Mouse (Mus musculus) MEL (cell line): ENCODE measurements around the gene Mpig6b. TPM values are rescaled to one million over a fixed set of nuclear protein-coding genes. Genes with fewer than 3 reads are reported as not detected.

Experiments used
- DNase-seq: peaks from one replicate; pipeline ENCODE4 v3.0.0; 2011; ENCODE audit warnings: low read depth, low spot score
- H3K27ac ChIP-seq: 2 replicates; pipeline ENCODE4 v1.5.1; 2012; ENCODE audit warnings: low read depth, mild to moderate bottlenecking, control low read depth, low read length, moderate library complexity; ENCODE audit not compliant: control insufficient read depth
- H3K27me3 ChIP-seq, 2 experiments: fragments of 150-350 bp in 1 of 2; sonication (generic) in 1 of 2; 2 replicates each; pipeline ENCODE4 v1.6.1; 2012; ENCODE audit warnings: low read length in 2 of 2, mild to moderate bottlenecking in 2 of 2, improper control_type of control experiment in 1 of 2, moderate library complexity in 1 of 2; ENCODE audit not compliant: insufficient read depth in 2 of 2, control insufficient read depth in 1 of 2
- H3K36me3 ChIP-seq, 2 experiments: 2 replicates each; pipeline ENCODE4 v1.6.1; 2012 to 2014; ENCODE audit warnings: low read length in 2 of 2, improper control_type of control experiment in 1 of 2, inconsistent platforms in 1 of 2, mild to moderate bottlenecking in 1 of 2; ENCODE audit not compliant: insufficient read depth in 2 of 2, control insufficient read depth in 1 of 2
- H3K4me1 ChIP-seq, 2 experiments: fragments of 150-350 bp in 1 of 2; sonication (generic) in 1 of 2; 2 replicates each; pipeline ENCODE4 v1.6.1; 2012; ENCODE audit warnings: low read length in 2 of 2, improper control_type of control experiment in 1 of 2, mild to moderate bottlenecking in 1 of 2; ENCODE audit not compliant: insufficient read depth in 2 of 2, control insufficient read depth in 1 of 2
- H3K4me3 ChIP-seq, 2 experiments: fragments of 150-350 bp in 1 of 2; sonication (generic) in 1 of 2; 2 replicates each; pipeline ENCODE4 v1.5.1; 2012; ENCODE audit warnings: low read depth in 2 of 2, low read length in 2 of 2, mild to moderate bottlenecking in 2 of 2, moderate library complexity in 2 of 2, control low read depth in 1 of 2, improper control_type of control experiment in 1 of 2; ENCODE audit not compliant: control insufficient read depth in 1 of 2, insufficient read depth in 1 of 2
- H3K79me2 ChIP-seq: 2 replicates; pipeline ENCODE4 v1.6.1; 2012; ENCODE audit warnings: mild to moderate bottlenecking, low read length, moderate library complexity; ENCODE audit not compliant: control insufficient read depth, poor library complexity, insufficient read depth
- H3K9ac ChIP-seq: 2 replicates; pipeline ENCODE4 v1.6.1; 2012; ENCODE audit warnings: low read depth, mild to moderate bottlenecking, control low read depth, low read length, moderate library complexity; ENCODE audit not compliant: control insufficient read depth, poor library complexity, severe bottlenecking
- H3K9me3 ChIP-seq: fragments of 150-350 bp; sonication (generic); replicated peaks from 2 replicates; pipeline ENCODE4 v1.6.1; 2012; ENCODE audit warnings: mild to moderate bottlenecking, low read length, improper control_type of control experiment, moderate library complexity; ENCODE audit not compliant: insufficient read depth
- CTCF ChIP-seq, 3 experiments: IDR thresholded peaks in 2 of 3; conservative IDR thresholded peaks in 1 of 3; 2 replicates each; pipeline ENCODE4 v1.5.1; 2011 to 2012; ENCODE audit warnings: low read length in 3 of 3, low read depth in 2 of 3, mild to moderate bottlenecking in 2 of 3, improper control_type of control experiment in 1 of 3, inconsistent platforms in 1 of 3, mixed read lengths in 1 of 3, moderate library complexity in 1 of 3; ENCODE audit not compliant: control insufficient read depth in 1 of 3, insufficient read depth in 1 of 3, poor library complexity in 1 of 3, severe bottlenecking in 1 of 3
- E2F4 ChIP-seq: IDR thresholded peaks from 2 replicates; pipeline ENCODE4 v1.6.1; 2011; ENCODE audit warnings: low read depth, low read length, improper control_type of control experiment, borderline replicate concordance
- ELF1 ChIP-seq: IDR thresholded peaks from 2 replicates; pipeline ENCODE4 v1.6.1; 2014; ENCODE audit warnings: low read depth, mild to moderate bottlenecking, inconsistent platforms, low read length, improper control_type of control experiment, moderate library complexity
- ETS1 ChIP-seq: IDR thresholded peaks from 2 replicates; pipeline ENCODE4 v1.6.1; 2012; ENCODE audit warnings: low read depth, mild to moderate bottlenecking, inconsistent platforms, low read length, improper control_type of control experiment, moderate library complexity
- GATA1 ChIP-seq: IDR thresholded peaks from 2 replicates; pipeline ENCODE4 v1.6.1; 2011; ENCODE audit warnings: low read depth, low read length, improper control_type of control experiment
- HCFC1 ChIP-seq: IDR thresholded peaks from 2 replicates; pipeline ENCODE4 v1.6.1; 2012; ENCODE audit warnings: low read depth, mild to moderate bottlenecking, inconsistent platforms, low read length, improper control_type of control experiment, moderate library complexity
- MAFK ChIP-seq: IDR thresholded peaks from 2 replicates; pipeline ENCODE4 v1.6.1; 2011; ENCODE audit warnings: low read depth, mild to moderate bottlenecking, low read length, improper control_type of control experiment, borderline replicate concordance
- MAX ChIP-seq: IDR thresholded peaks from 2 replicates; pipeline ENCODE4 v1.6.1; 2011; ENCODE audit warnings: low read length, improper control_type of control experiment
- MEF2A ChIP-seq: IDR thresholded peaks from 2 replicates; pipeline ENCODE4 v1.6.1; 2014; ENCODE audit warnings: low read depth, mild to moderate bottlenecking, inconsistent platforms, low read length, improper control_type of control experiment; ENCODE audit not compliant: poor library complexity, insufficient replicate concordance, severe bottlenecking; ENCODE audit errors: extremely low read depth
- MXI1 ChIP-seq: IDR thresholded peaks from 2 replicates; pipeline ENCODE4 v1.6.1; 2011; ENCODE audit warnings: mild to moderate bottlenecking, low read depth, low read length, improper control_type of control experiment
- MYB ChIP-seq: IDR thresholded peaks from 2 replicates; pipeline ENCODE4 v1.6.1; 2011; ENCODE audit warnings: mild to moderate bottlenecking, low read depth, low read length, improper control_type of control experiment
- MYC ChIP-seq: IDR thresholded peaks from 2 replicates; pipeline ENCODE4 v1.6.1; 2011; ENCODE audit warnings: low read depth, mild to moderate bottlenecking, low read length, improper control_type of control experiment, moderate library complexity
- NELFE ChIP-seq: IDR thresholded peaks from 2 replicates; pipeline ENCODE4 v1.6.1; 2011; ENCODE audit warnings: low read depth, low read length, improper control_type of control experiment
- POLR2A ChIP-seq, 2 experiments: IDR thresholded peaks; 2 replicates each; pipeline ENCODE4 v1.6.1; 2011 to 2012; ENCODE audit warnings: low read length in 2 of 2, mild to moderate bottlenecking in 2 of 2, control low read depth in 1 of 2, improper control_type of control experiment in 1 of 2, low read depth in 1 of 2, moderate library complexity in 1 of 2; ENCODE audit not compliant: control insufficient read depth in 1 of 2, insufficient read depth in 1 of 2, poor library complexity in 1 of 2
- POLR2AphosphoS5 ChIP-seq: IDR thresholded peaks from 2 replicates; pipeline ENCODE4 v1.6.1; 2012; ENCODE audit warnings: low read depth, borderline replicate concordance, mild to moderate bottlenecking, inconsistent platforms, low read length, moderate library complexity, mixed read lengths
- RCOR1 ChIP-seq: IDR thresholded peaks from 2 replicates; pipeline ENCODE4 v1.6.1; 2012; ENCODE audit warnings: low read depth, mild to moderate bottlenecking, inconsistent platforms, low read length, improper control_type of control experiment
- SIN3A ChIP-seq: IDR thresholded peaks from 2 replicates; pipeline ENCODE4 v1.6.1; 2012; ENCODE audit warnings: low read length, improper control_type of control experiment, inconsistent platforms
- TAL1 ChIP-seq: IDR thresholded peaks from 2 replicates; pipeline ENCODE4 v1.6.1; 2012; ENCODE audit warnings: mild to moderate bottlenecking, inconsistent platforms, low read length, moderate library complexity, mixed read lengths
- TBP ChIP-seq: IDR thresholded peaks from 2 replicates; pipeline ENCODE4 v1.8.0; 2011; ENCODE audit warnings: low read depth, low read length, improper control_type of control experiment
- TCF12 ChIP-seq: IDR thresholded peaks from 2 replicates; pipeline ENCODE4 v1.6.1; 2014; ENCODE audit warnings: low read depth, mild to moderate bottlenecking, inconsistent platforms, low read length, improper control_type of control experiment, moderate library complexity
- UBTF ChIP-seq: IDR thresholded peaks from 2 replicates; pipeline ENCODE4 v1.6.1; 2012; ENCODE audit warnings: low read depth, mild to moderate bottlenecking, inconsistent platforms, low read length, improper control_type of control experiment, moderate library complexity, borderline replicate concordance; ENCODE audit not compliant: insufficient read depth
- USF1 ChIP-seq: IDR thresholded peaks from 2 replicates; pipeline ENCODE4 v1.6.1; 2014; ENCODE audit warnings: low read depth, mild to moderate bottlenecking, inconsistent platforms, low read length, improper control_type of control experiment, moderate library complexity
- USF2 ChIP-seq, 2 experiments: IDR thresholded peaks; 2 replicates each; pipeline ENCODE4 v1.6.1; 2011 to 2012; ENCODE audit warnings: improper control_type of control experiment in 2 of 2, low read length in 2 of 2, borderline replicate concordance in 1 of 2, inconsistent platforms in 1 of 2, low read depth in 1 of 2, mild to moderate bottlenecking in 1 of 2; ENCODE audit not compliant: insufficient read depth in 1 of 2
- ZC3H11A ChIP-seq: IDR thresholded peaks from 2 replicates; pipeline ENCODE4 v1.6.1; 2012; ENCODE audit warnings: low read depth, mild to moderate bottlenecking, inconsistent platforms, low read length, improper control_type of control experiment
- polyA plus RNA-seq, 2 experiments: library from polyadenylated mRNA; stranded (reverse) in 1 of 2; unstranded in 1 of 2; fragments of >175 nt in 1 of 2; fragments of >200 nt in 1 of 2; gene quantifications; 2 replicates each; pipeline versions ENCODE4 v1.2.1 to v1.2.4; 2012; ENCODE audit warnings: low replicate concordance in 2 of 2, low read depth in 1 of 2; ENCODE audit not compliant: insufficient read length in 2 of 2, insufficient read depth in 1 of 2, missing spikeins in 1 of 2
- total RNA-seq: library from RNA; depleted of rRNA; stranded (reverse); fragments of 300-350 nt; gene quantifications from 2 replicates; pipeline ENCODE4 v1.2.3, GENCODE M21; 2012

Mpig6b gene
- total and polyA plus RNA-seq, 3 experiments: not detected

DNA sequence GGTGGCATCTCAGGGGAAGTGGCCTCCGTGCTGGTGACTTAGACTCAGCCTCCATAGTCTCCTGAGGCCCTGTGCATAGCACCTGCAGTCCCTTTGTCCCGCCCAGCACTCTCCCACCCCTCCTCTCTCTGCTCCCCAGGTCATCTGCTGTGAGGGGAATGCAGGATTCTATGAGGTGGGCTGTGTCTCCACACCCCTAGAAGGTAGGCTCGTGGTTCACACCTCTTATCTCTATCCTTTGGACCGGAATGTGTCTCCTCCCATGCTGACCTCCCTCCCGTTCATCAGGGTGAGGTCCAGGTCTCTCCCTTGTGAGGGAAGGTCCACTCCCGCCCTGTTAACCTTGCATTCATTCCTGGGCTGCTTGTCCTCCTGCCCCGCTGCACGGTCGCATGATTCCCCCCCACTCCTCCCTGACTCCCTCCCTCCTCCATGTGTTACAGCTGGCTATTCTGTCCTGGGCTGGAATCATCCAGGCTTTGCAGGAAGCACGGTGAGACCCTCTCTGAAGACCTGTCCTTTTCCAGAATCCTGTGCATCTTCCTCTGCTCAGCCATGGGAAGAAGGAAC, 34.3 kb upstream of the Mpig6b start:
- no peaks in the 10 kb centered on the region for H3K9me3 ChIP-seq

DNA sequence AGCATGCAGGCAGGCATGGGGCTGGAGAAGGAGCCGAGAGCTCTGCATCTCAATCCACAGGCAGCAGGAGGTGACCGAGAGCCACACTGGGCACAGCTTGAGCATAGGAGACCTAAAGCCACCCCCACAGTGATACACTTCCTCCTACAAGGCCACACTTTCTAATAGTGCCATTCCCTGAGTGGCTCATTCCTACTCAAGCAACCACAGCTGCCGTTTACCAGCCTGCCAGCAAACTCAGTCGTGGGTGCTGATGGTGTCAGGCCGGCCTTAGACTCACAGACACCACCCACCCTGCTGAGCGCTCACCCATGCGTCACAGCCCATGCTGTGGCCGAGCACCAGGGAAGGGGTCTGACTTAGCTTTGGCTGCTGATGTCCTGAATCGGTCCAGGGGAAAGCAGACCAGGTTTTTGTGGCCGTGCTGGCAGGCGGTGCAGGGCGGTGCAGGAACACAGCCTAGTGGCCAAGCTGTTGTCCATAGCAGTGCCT, 31.2 kb upstream of the Mpig6b start:
- peaks cover 0 to 4% of the 10 kb centered on the region in 2 experiments; a peak in 1 of 4 replicates for H3K4me1 ChIP-seq

More for the DNA sequence above, 34.3 kb upstream of the Mpig6b start:
- DNase-seq: no peak
- TF ChIP-seq RCOR1 (no peak), ELF1 (no peak), MYB (no peak), NELFE (no peak), SIN3A (no peak), USF1 (no peak), MXI1 (no peak), MAX (no peak), TBP (no peak), ETS1 (no peak), TAL1 (no peak), E2F4 (no peak), POLR2AphosphoS5 (no peak), UBTF (no peak)
- TF ChIP-seq, all 39 proteins: peak for 0
- Histone ChIP-seq H3K9ac (no peak overlapping the region), H3K36me3 (peaks cover 0 to 25% of the 10 kb centered on the region in 2 experiments), H3K27ac (no peak overlapping the region), H3K27me3 (no peaks in the 10 kb centered on the region), H3K4me3 (no peak overlapping the region), H3K79me2 (no peaks in the 10 kb centered on the region), H3K4me1 (peaks cover 20 to 33% of the 10 kb centered on the region in 2 experiments)

More for the DNA sequence above, 31.2 kb upstream of the Mpig6b start:
- no peaks in the 10 kb centered on the region for H3K27me3 ChIP-seq
- no peaks in the 10 kb centered on the region; a peak in 2 of 4 replicates for H3K36me3 ChIP-seq
- no peak overlapping the region for H3K4me3 ChIP-seq
- DNase-seq: no peak
- H3K27ac ChIP-seq: no peak overlapping the region
- no peaks in the 10 kb centered on the region for H3K9me3 ChIP-seq
- no peaks in the 10 kb centered on the region for H3K79me2 ChIP-seq
- H3K9ac ChIP-seq: no peak overlapping the region
- TF ChIP-seq MYB (no peak), SIN3A (no peak), MEF2A (no peak), ZC3H11A (no peak), POLR2AphosphoS5 (no peak), USF2 (IDR thresholded peaks at IDR 0.05; ENCODE audit: borderline replicate concordance in 1 of 2, insufficient read depth in 1 of 2, low read depth in 1 of 2, low read length in 2 of 2) (no peak), ETS1 (no peak), MAFK (no peak), POLR2A (IDR thresholded peaks at IDR 0.05; ENCODE audit: control insufficient read depth in 1 of 2, insufficient read depth in 1 of 2, low read depth in 1 of 2, low read length in 2 of 2, poor library complexity in 1 of 2) (no peak), NELFE (no peak), TCF12 (no peak), HCFC1 (no peak), CTCF (IDR thresholded peaks at IDR 0.05 in 2 of 3, conservative IDR thresholded peaks at IDR 0.05 in 1 of 3; ENCODE audit: control insufficient read depth in 1 of 3, insufficient read depth in 1 of 3, low read depth in 2 of 3, low read length in 3 of 3, poor library complexity in 1 of 3, severe bottlenecking in 1 of 3) (no peak), MYC (no peak), UBTF (no peak), GATA1 (no peak)
